Mouse (Mus musculus) stomach, embryonic 14.5 days (tissue): ENCODE measurements around the gene Sh2d6. TPM values are rescaled to one million over a fixed set of nuclear protein-coding genes. Genes with fewer than 3 reads are reported as not detected.
"Not testable (repeated sequence)": the region's sequence is repeated elsewhere in the genome, so short reads cannot be mapped to it uniquely, and the experiment has no call there.

Source experiments
- ATAC-seq: fragments of 200-750 bp; cut with Nextera tagmentation; 2 replicates; pipeline ENCODE4 v1.8.0; 2017; ENCODE audit warnings: low read depth, moderate TSS enrichment; ENCODE audit not compliant: insufficient number of reproducible peaks, insufficient read depth, low FRiP score
- H3K27ac ChIP-seq: fragments of 300-500 bp; sonication (generic); 2 replicates; pipeline ENCODE4 v1.5.1; 2014; ENCODE audit warnings: mild to moderate bottlenecking, low read length, moderate library complexity, mixed read lengths
- H3K27me3 ChIP-seq: fragments of 300-500 bp; sonication (generic); 2 replicates; pipeline ENCODE4 v1.6.1; 2014; ENCODE audit warnings: low read length, control low read depth, mixed read lengths; ENCODE audit not compliant: control insufficient read depth, insufficient read depth
- H3K36me3 ChIP-seq: fragments of 300-500 bp; sonication (generic); 2 replicates; pipeline ENCODE4 v1.6.1; 2014; ENCODE audit warnings: mild to moderate bottlenecking, control low read depth, low read length, moderate library complexity, mixed read lengths; ENCODE audit not compliant: control insufficient read depth, insufficient read depth
- H3K4me1 ChIP-seq: fragments of 300-500 bp; sonication (generic); 2 replicates; pipeline ENCODE4 v1.6.1; 2014; ENCODE audit warnings: low read length, control low read depth, mixed read lengths; ENCODE audit not compliant: control insufficient read depth, insufficient read depth
- H3K4me2 ChIP-seq: fragments of 300-500 bp; sonication (generic); replicated peaks from 2 replicates; pipeline ENCODE4 v1.6.1; 2014; ENCODE audit warnings: low read depth, low read length, control low read depth
- H3K4me3 ChIP-seq: fragments of 300-500 bp; sonication (generic); 2 replicates; pipeline ENCODE4 v1.5.1; 2014; ENCODE audit warnings: low read depth, low read length, control low read depth
- H3K9ac ChIP-seq: fragments of 300-500 bp; sonication (generic); replicated peaks from 2 replicates; pipeline ENCODE4 v1.6.1; 2014; ENCODE audit warnings: low read depth, mild to moderate bottlenecking, control low read depth, low read length, moderate library complexity, mixed read lengths
- H3K9me3 ChIP-seq: fragments of 300-500 bp; sonication (generic); 2 replicates; pipeline ENCODE4 v1.6.1; 2016; ENCODE audit warnings: low read depth, low read length, control low read depth; ENCODE audit not compliant: control insufficient read depth
- WGBS: fragments of 180-500 bp; shearing (Covaris S2); extraction: QIAGEN DNeasy Blood & Tissue Kit; methylation state at CpG from one replicate; pipeline ENCODE4 v1.1.7; 2014; 5-methylcytosine and 5-hydroxymethylcytosine counted together
- polyA plus RNA-seq: library from polyadenylated mRNA; unstranded; fragments of >200 nt; fragmentation: Nextera tagmentation; extraction: Ambion mirVana; gene quantifications from 2 replicates; pipeline ENCODE4 v1.2.1, GENCODE M21; 2014

Sh2d6 gene
- polyA plus RNA-seq, 1 experiment from 2014 or later: not detected

GRCm38 (mm10) chr6:72486307-72486706 is 35.2 kb downstream of the Sh2d6 start:
- WGBS: 91% methylated on average over 6 of the region's 6 CpGs
- Histone ChIP-seq H3K9ac (no peak overlapping the region), H3K9me3 (no peaks in the 10 kb centered on the region), H3K36me3 (no peaks in the 10 kb centered on the region), H3K27me3 (no peaks in the 10 kb centered on the region), H3K4me2 (no peak overlapping the region), H3K4me3 (no peak overlapping the region), H3K27ac (no peak overlapping the region), H3K4me1 (no peaks in the 10 kb centered on the region)
- ATAC-seq: no peak

- Histone ChIP-seq H3K4me3 (no peak overlapping the region), H3K9ac (no peak overlapping the region), H3K27me3 (no peaks in the 10 kb centered on the region), H3K4me2 (no peak overlapping the region), H3K27ac (no peak overlapping the region), H3K9me3 (no peaks in the 10 kb centered on the region), H3K4me1 (no peaks in the 10 kb centered on the region), H3K36me3 (no peaks in the 10 kb centered on the region)
- ATAC-seq: no peak
- WGBS: 49% methylated on average over 4 of the region's 4 CpGs
These were observed 36.6 kb downstream of the Sh2d6 start for GRCm38 (mm10) chr6:72484887-72485286.

- H3K27ac ChIP-seq: no peak overlapping the region
- no peaks in the 10 kb centered on the region for H3K4me1 ChIP-seq
- H3K9me3 ChIP-seq: no peaks in the 10 kb centered on the region
- no peaks in the 10 kb centered on the region for H3K36me3 ChIP-seq
- no peak overlapping the region for H3K4me2 ChIP-seq
- no peaks in the 10 kb centered on the region for H3K27me3 ChIP-seq
- no peak overlapping the region for H3K9ac ChIP-seq
- WGBS: 65% methylated on average over 2 of the region's 2 CpGs
- no peak overlapping the region for H3K4me3 ChIP-seq
- no peak for ATAC-seq
These were observed 39.4 kb downstream of the Sh2d6 start for GRCm38 (mm10) chr6:72482156-72482555.

- Histone ChIP-seq H3K27ac (no peak overlapping the region), H3K9ac (no peak overlapping the region), H3K27me3 (no peaks in the 10 kb centered on the region), H3K4me2 (no peak overlapping the region), H3K4me3 (no peak overlapping the region), H3K4me1 (no peaks in the 10 kb centered on the region), H3K36me3 (no peaks in the 10 kb centered on the region), H3K9me3 (no peaks in the 10 kb centered on the region)
- no peak for ATAC-seq
- 77% methylated on average over 2 of the region's 2 CpGs for WGBS
These were observed 41.1 kb downstream of the Sh2d6 start for GRCm38 (mm10) chr6:72480422-72480702.

- 84% methylated on average over 12 of the region's 12 CpGs for WGBS
- ATAC-seq: no peak
- Histone ChIP-seq H3K9me3 (no peaks in the 10 kb centered on the region), H3K27ac (no peak overlapping the region), H3K4me2 (no peak overlapping the region), H3K4me1 (no peaks in the 10 kb centered on the region), H3K36me3 (no peaks in the 10 kb centered on the region), H3K9ac (no peak overlapping the region), H3K27me3 (no peaks in the 10 kb centered on the region), H3K4me3 (no peak overlapping the region)
These were observed 41.7 kb downstream of the Sh2d6 start for GRCm38 (mm10) chr6:72479645-72480421.

- not testable (repeated sequence) for H3K4me3 ChIP-seq, H3K9me3 ChIP-seq, H3K36me3 ChIP-seq, H3K4me2 ChIP-seq, H3K27ac ChIP-seq, H3K27me3 ChIP-seq, H3K9ac ChIP-seq, ATAC-seq, H3K4me1 ChIP-seq
- 94% methylated on average over 3 of the region's 3 CpGs for WGBS
These were observed 42.8 kb downstream of the Sh2d6 start for GRCm38 (mm10) chr6:72478691-72479090.

- Histone ChIP-seq H3K27ac (no peak overlapping the region), H3K9ac (no peak overlapping the region), H3K4me3 (no peak overlapping the region), H3K4me1 (0 out of 2 replicates have a peak, but pooled peaks cover 9% of the 10 kb centered on the region), H3K9me3 (no peaks in the 10 kb centered on the region), H3K27me3 (no peaks in the 10 kb centered on the region), H3K4me2 (no peak overlapping the region), H3K36me3 (no peaks in the 10 kb centered on the region)
- 85% methylated on average over 3 of the region's 3 CpGs for WGBS
- ATAC-seq: no peak
These were observed 43.9 kb downstream of the Sh2d6 start for GRCm38 (mm10) chr6:72477621-72478020.

- Histone ChIP-seq H3K4me3 (no peak overlapping the region), H3K27me3 (no peaks in the 10 kb centered on the region), H3K27ac (no peak overlapping the region), H3K9me3 (no peaks in the 10 kb centered on the region), H3K9ac (no peak overlapping the region), H3K4me1 (0 out of 2 replicates have a peak, but pooled peaks cover 9% of the 10 kb centered on the region), H3K36me3 (no peaks in the 10 kb centered on the region), H3K4me2 (no peak overlapping the region)
- no peak for ATAC-seq
- WGBS: 87% methylated on average over 5 of the region's 5 CpGs
These were observed 44.7 kb downstream of the Sh2d6 start for GRCm38 (mm10) chr6:72476836-72477235.
